Mouse (Mus musculus) heart, postnatal 0 days (tissue): ENCODE measurements around the gene Slc25a26. TPM values are rescaled to one million over a fixed set of nuclear protein-coding genes. Genes with fewer than 3 reads are reported as not detected.
A peak's percentile ranks its signal among the peaks of the same experiment; 100 is the strongest.

Experiments
- ATAC-seq: fragments of 200-750 bp; cut with Nextera tagmentation; 2 replicates; pipeline ENCODE4 v1.8.0; 2017; ENCODE audit warnings: low read depth, moderate number of reproducible peaks, moderate library complexity; ENCODE audit not compliant: insufficient read depth
- DNase-seq: peaks from one replicate; pipeline ENCODE4 v3.0.0-alpha.2; 2016; ENCODE audit warnings: low spot score
- H3K27ac ChIP-seq: fragments of 300-500 bp; sonication (generic); 2 replicates; pipeline ENCODE4 v1.5.1; 2014; ENCODE audit warnings: low read depth, mild to moderate bottlenecking
- H3K27me3 ChIP-seq: fragments of 300-500 bp; sonication (generic); 2 replicates; pipeline ENCODE4 v1.6.1; 2014; ENCODE audit warnings: low read length, mixed read lengths; ENCODE audit not compliant: control insufficient read depth, insufficient read depth
- H3K36me3 ChIP-seq: fragments of 300-500 bp; sonication (generic); replicated peaks from 2 replicates; pipeline ENCODE4 v1.6.1; 2014; ENCODE audit warnings: low read length, mixed read lengths; ENCODE audit not compliant: control insufficient read depth, insufficient read depth
- H3K4me1 ChIP-seq: fragments of 300-500 bp; sonication (generic); 2 replicates; pipeline ENCODE4 v1.6.1; 2014; ENCODE audit warnings: antibody characterized with exemption; ENCODE audit not compliant: control insufficient read depth, insufficient read depth
- H3K4me2 ChIP-seq: fragments of 300-500 bp; sonication (generic); 2 replicates; pipeline ENCODE4 v1.6.1; 2014; ENCODE audit warnings: low read depth, mild to moderate bottlenecking, low read length, moderate library complexity
- H3K4me3 ChIP-seq: fragments of 300-500 bp; sonication (generic); 2 replicates; pipeline ENCODE4 v1.5.1; 2014; ENCODE audit warnings: low read depth, low read length
- H3K9ac ChIP-seq: fragments of 300-500 bp; sonication (generic); replicated peaks from 2 replicates; pipeline ENCODE4 v1.6.1; 2014; ENCODE audit warnings: low read depth, low read length, mixed read lengths
- H3K9me3 ChIP-seq: fragments of 300-500 bp; sonication (generic); replicated peaks from 2 replicates; pipeline ENCODE4 v1.6.1; 2016; ENCODE audit warnings: low read length; ENCODE audit not compliant: control insufficient read depth
- CTCF ChIP-seq: IDR thresholded peaks from 2 replicates; pipeline ENCODE4 v1.5.1; 2016; ENCODE audit warnings: antibody characterized with exemption, control low read depth, low read depth
- EP300 ChIP-seq: IDR thresholded peaks from 2 replicates; pipeline ENCODE4 v1.6.1; 2016; ENCODE audit warnings: antibody characterized with exemption, low read depth
- WGBS: fragments of 180-500 bp; shearing (Covaris S2); extraction: QIAGEN DNeasy Blood & Tissue Kit; methylation state at CpG from one replicate; pipeline ENCODE4 v1.1.7; 2014; 5-methylcytosine and 5-hydroxymethylcytosine counted together
- polyA plus RNA-seq: library from polyadenylated mRNA; unstranded; fragments of >200 nt; fragmentation: Nextera tagmentation; extraction: Ambion mirVana; gene quantifications from 2 replicates; pipeline ENCODE4 v1.2.1, GENCODE M21; 2015
- total RNA-seq: library from RNA; depleted of rRNA; stranded (reverse); fragments of >200 nt; gene quantifications from 2 replicates; pipeline ENCODE4 v1.2.3, GENCODE M21; 2014; ENCODE audit warnings: low replicate concordance

Gene Slc25a26
- total and polyA plus RNA-seq, 2 experiments from 2014 or later: 13.4 to 17.9 TPM

GRCm38 (mm10) chr6:94643989-94644388 is 143.9 kb downstream of the Slc25a26 start:
- Histone ChIP-seq H3K27me3 (no peaks in the 10 kb centered on the region), H3K27ac (no peak overlapping the region), H3K9ac (no peak overlapping the region), H3K4me2 (no peak overlapping the region), H3K4me3 (no peak overlapping the region), H3K36me3 (no peaks in the 10 kb centered on the region), H3K4me1 (peaks cover 37% of the 10 kb centered on the region), H3K9me3 (no peaks in the 10 kb centered on the region)
- ATAC-seq (no peak), DNase-seq (no peak)
- TF ChIP-seq EP300: no peak
- no peak for TF ChIP-seq CTCF
- 88% methylated on average over 2 of the region's 2 CpGs for WGBS

DNA sequence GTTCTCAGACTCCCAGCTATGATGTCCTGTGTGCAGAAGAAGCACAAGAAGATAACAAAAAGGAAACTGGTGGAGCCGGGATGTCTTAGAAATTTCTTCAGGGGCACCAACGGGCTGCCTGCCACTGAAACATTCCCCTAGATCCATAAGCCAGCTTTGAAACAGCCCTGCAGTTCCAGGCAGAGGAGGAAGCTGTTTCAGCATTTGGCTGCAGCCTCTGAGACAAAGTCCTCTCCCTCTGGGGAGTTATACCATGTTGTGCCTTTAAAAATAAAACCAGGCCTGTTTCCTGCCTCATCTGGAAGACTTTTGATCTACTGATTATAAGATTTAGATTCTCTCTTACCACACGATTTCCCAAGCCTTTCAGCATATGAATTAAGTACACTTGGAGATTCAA is 144.5 kb downstream of the Slc25a26 start:
- no peak for ATAC-seq
- Histone ChIP-seq H3K4me3 (no peak overlapping the region), H3K9me3 (no peaks in the 10 kb centered on the region), H3K9ac (no peak overlapping the region), H3K4me1 (peaks cover 39% of the 10 kb centered on the region), H3K4me2 (no peak overlapping the region), H3K27ac (no peak overlapping the region), H3K27me3 (no peaks in the 10 kb centered on the region), H3K36me3 (no peaks in the 10 kb centered on the region)
- TF ChIP-seq EP300: no peak
- TF ChIP-seq CTCF: no peak
- DNase-seq: no peak
- WGBS: 57% methylated on average over 3 of the region's 3 CpGs

- Histone ChIP-seq H3K27ac (no peak overlapping the region), H3K4me2 (no peak overlapping the region), H3K9me3 (no peaks in the 10 kb centered on the region), H3K4me3 (no peak overlapping the region), H3K36me3 (no peaks in the 10 kb centered on the region), H3K4me1 (peaks cover 39% of the 10 kb centered on the region), H3K9ac (no peak overlapping the region), H3K27me3 (no peaks in the 10 kb centered on the region)
- ATAC-seq (no peak), DNase-seq (no peak)
- 41% methylated on average over 4 of the region's 4 CpGs for WGBS
- TF ChIP-seq CTCF: no peak
Measured at GRCm38 (mm10) chr6:94645723-94646122, 145.6 kb downstream of the Slc25a26 start.

GRCm38 (mm10) chr6:94646274-94646863 is 146.2 kb downstream of the Slc25a26 start:
- no peaks in the 10 kb centered on the region for H3K9me3 ChIP-seq
- no peak overlapping the region for H3K9ac ChIP-seq
- no peaks in the 10 kb centered on the region for H3K36me3 ChIP-seq
- ATAC-seq (no peak), DNase-seq (no peak)
- H3K27me3 ChIP-seq: no peaks in the 10 kb centered on the region
- H3K27ac ChIP-seq: peak overlapping the region; percentile 90
- WGBS: 43% methylated on average over 6 of the region's 6 CpGs
- peaks cover 39% of the 10 kb centered on the region for H3K4me1 ChIP-seq
- no peak for TF ChIP-seq EP300
- TF ChIP-seq CTCF: no peak
- H3K4me2 ChIP-seq: no peak overlapping the region
- H3K4me3 ChIP-seq: no peak overlapping the region

DNA sequence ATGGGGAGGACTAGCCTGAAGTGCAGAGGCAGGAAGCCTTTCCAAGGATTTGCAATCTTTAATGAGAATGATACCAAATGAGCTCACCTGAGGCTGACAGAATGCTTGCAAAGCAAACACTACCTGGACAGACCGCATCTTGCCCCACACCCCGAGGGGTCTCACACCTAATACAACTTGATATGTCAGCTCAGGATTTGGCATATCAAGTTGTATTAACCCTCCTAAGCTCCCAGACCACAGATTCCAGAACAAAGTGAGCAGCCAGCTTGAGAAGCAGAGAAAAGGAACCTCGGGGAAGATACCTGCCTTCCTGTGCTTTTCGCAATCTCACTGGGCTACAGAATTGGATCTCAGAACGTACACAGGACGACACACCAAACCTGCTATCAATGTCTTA is 146.8 kb downstream of the Slc25a26 start:
- no peak for ATAC-seq
- Histone ChIP-seq H3K4me3 (no peak overlapping the region), H3K9ac (no peak overlapping the region), H3K4me1 (peaks cover 39% of the 10 kb centered on the region), H3K27me3 (no peaks in the 10 kb centered on the region), H3K27ac (peak overlapping the region; percentile 90), H3K36me3 (no peaks in the 10 kb centered on the region), H3K9me3 (no peaks in the 10 kb centered on the region), H3K4me2 (no peak overlapping the region)
- WGBS: 67% methylated on average over 6 of the region's 6 CpGs
- no peak for DNase-seq
- TF ChIP-seq EP300 (no peak), CTCF (no peak)
